Mouse (Mus musculus) erythroblast, embryonic 14.5 days (primary cell): ENCODE results near the gene Npas1. TPM values are rescaled to one million over a fixed set of nuclear protein-coding genes. Genes with fewer than 3 reads are reported as not detected.

Source experiments
- H3K27me3 ChIP-seq: 2 replicates; pipeline ENCODE4 v1.6.1; 2012; ENCODE audit warnings: inconsistent platforms; ENCODE audit not compliant: control insufficient read depth
- H3K36me3 ChIP-seq: 2 replicates; pipeline ENCODE4 v1.6.1; 2012; ENCODE audit warnings: mild to moderate bottlenecking, inconsistent platforms; ENCODE audit not compliant: control insufficient read depth
- H3K4me1 ChIP-seq: 2 replicates; pipeline ENCODE4 v1.6.1; 2012; ENCODE audit warnings: inconsistent platforms; ENCODE audit not compliant: control insufficient read depth
- H3K4me3 ChIP-seq: replicated peaks from 2 replicates; pipeline ENCODE3; 2012; ENCODE audit warnings: moderate library complexity, mild to moderate bottlenecking, inconsistent platforms
- H3K9me3 ChIP-seq: 2 replicates; pipeline ENCODE4 v1.6.1; 2012; ENCODE audit warnings: low read length, inconsistent platforms, mixed read lengths; ENCODE audit not compliant: control insufficient read depth
- GATA1 ChIP-seq: IDR thresholded peaks from 2 replicates; pipeline ENCODE4 v1.6.1; 2012; ENCODE audit warnings: low read length, inconsistent platforms, mixed read lengths
- TAL1 ChIP-seq: IDR thresholded peaks from 3 replicates; pipeline ENCODE4 v1.6.1; 2012; ENCODE audit warnings: low read length, inconsistent platforms, mixed read lengths
- polyA plus RNA-seq: library from polyadenylated mRNA; stranded (reverse); fragments of >175 nt; gene quantifications from 2 replicates; pipeline ENCODE4 v1.2.3, GENCODE M21; 2012

The Npas1 gene
- polyA plus RNA-seq, 1 experiment, result not detected

DNA sequence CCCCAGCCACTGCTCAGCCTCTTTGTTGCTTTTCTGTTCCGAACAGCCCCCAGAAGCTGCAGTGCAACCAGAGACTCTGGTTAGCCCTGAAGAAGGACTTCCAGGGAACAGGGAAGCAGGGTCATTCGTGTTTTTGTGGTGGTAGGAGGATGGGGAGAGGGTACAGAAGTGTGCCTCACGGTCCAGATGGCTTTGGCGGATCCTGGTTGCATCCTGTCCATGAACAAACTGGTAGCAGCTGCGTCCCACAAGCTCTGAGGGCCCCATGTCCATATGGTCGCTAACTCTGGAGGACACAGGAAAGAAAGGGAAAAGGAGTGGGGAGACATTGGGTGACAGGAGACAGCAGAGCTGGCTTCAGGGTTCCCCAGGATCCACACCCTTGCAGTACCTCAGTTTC lies 16.4 kb downstream of the Npas1 start:
- peaks cover 32% of the 10 kb centered on the region for H3K27me3 ChIP-seq
- TF ChIP-seq TAL1 (no peak), GATA1 (no peak)
- H3K4me3 ChIP-seq, result no peak overlapping the region
- peaks cover 2% of the 10 kb centered on the region; the same call in 1 of the 2 replicates for H3K4me1 ChIP-seq
- no peaks in the 10 kb centered on the region for H3K9me3 ChIP-seq
- no peaks in the 10 kb centered on the region; the same call in 1 of the 2 replicates for H3K36me3 ChIP-seq

DNA sequence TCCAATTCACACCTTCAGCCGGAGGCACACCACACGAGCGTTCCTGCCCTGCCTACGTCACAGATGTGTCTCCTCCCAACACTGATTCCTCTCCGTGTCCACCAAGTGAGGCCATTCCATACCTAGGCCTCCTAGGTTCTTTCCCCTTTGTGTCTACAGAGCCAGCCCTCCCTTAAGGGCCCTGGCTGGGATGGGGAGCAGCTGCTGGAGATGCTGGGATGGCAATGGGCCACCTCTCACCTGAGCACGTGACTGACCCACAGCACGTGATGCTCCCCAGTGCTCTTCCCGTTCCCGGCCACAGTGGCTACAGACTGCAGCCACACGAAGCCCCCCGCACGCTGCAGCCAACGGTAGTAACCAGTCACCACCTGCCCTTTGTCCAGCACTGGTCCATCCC lies 17.0 kb downstream of the Npas1 start:
- peaks cover 32% of the 10 kb centered on the region for H3K27me3 ChIP-seq
- peaks cover 2% of the 10 kb centered on the region; the same call in 1 of the 2 replicates for H3K4me1 ChIP-seq
- H3K9me3 ChIP-seq, result no peaks in the 10 kb centered on the region
- H3K36me3 ChIP-seq, result peaks cover 6% of the 10 kb centered on the region
- TF ChIP-seq TAL1 (no peak), GATA1 (no peak)
- H3K4me3 ChIP-seq, result no peak overlapping the region

DNA sequence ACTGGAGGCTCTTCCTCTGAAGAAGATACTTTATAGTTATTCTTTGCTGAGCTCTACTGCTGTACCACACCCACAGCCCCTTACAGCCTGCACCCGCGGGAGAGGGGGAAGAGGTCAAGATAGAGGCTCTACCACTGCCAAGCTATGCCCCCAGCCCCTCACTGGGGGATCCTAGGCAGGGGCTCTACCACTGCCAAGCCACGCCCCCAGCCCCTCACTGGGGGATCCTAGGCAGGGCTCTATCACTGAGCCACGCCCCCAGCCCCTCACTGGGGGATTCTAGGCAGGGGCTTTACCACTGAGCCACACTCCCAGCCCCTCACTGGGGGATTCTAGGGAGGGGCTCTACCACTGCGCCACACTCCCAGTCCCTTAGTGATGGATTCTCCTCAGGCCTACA lies 21.2 kb downstream of the Npas1 start:
- Histone ChIP-seq H3K9me3 (no peaks in the 10 kb centered on the region), H3K4me1 (peaks cover 31% of the 10 kb centered on the region), H3K27me3 (peaks cover 9% of the 10 kb centered on the region), H3K4me3 (no peak overlapping the region), H3K36me3 (peaks cover 11% of the 10 kb centered on the region)
- TF ChIP-seq TAL1, result no peak
- no peak for TF ChIP-seq GATA1

DNA sequence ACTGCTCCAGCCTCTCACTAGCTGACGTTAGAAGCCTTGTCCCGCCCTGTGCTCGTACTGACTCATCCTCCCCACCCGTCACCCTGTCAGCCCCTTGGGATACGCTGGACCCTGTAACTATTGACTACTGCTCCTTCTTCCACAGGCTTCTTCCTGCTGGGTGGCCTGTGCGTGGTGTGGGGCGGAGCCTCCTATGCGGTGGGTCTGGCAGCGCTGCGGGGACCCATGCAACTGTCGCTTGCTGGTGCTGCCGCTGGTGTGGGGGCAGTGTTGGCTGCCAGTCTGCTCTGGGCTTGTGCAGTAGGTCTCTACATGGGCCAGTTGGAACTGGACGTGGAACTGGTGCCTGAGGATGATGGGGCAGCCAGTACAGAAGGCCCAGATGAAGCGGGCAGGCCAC lies 22.5 kb downstream of the Npas1 start:
- TF ChIP-seq TAL1, result no peak
- no peak for TF ChIP-seq GATA1
- H3K9me3 ChIP-seq, result no peaks in the 10 kb centered on the region
- no peak overlapping the region for H3K4me3 ChIP-seq
- peaks cover 31% of the 10 kb centered on the region for H3K4me1 ChIP-seq
- H3K27me3 ChIP-seq, result no peaks in the 10 kb centered on the region
- H3K36me3 ChIP-seq, result peaks cover 11% of the 10 kb centered on the region

DNA sequence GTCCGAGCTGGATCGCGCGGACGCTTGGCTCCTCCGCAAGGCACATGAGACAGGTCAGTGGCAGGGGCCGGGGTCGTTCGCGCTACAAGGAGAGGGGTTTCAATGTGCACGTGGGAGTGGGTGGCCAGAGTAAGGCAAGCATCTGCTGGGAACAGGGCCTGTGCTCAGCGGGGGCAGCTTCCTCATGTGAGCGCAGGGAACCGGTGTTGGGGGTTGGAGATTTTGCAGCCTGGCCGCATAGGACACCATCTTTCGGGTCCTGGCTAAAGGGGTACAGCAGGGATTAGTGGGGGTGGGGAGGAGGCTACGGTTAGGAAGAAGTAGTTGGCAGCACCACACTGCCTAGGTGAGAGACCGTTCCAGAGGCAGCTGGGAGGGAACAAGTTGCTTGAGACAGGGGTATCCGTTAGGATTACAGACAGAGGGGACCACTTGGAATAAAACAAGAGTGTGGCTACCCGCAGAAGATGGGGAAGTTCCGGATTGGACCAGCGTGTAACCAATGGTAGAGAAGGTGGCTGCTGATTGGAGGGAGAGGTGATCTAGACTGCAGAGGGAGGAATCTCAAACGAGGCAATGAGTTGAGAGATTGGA lies 24.3 kb downstream of the Npas1 start:
- no peaks in the 10 kb centered on the region for H3K27me3 ChIP-seq
- peaks cover 11% of the 10 kb centered on the region for H3K36me3 ChIP-seq
- TF ChIP-seq GATA1 (no peak), TAL1 (no peak)
- H3K4me3 ChIP-seq, result peak overlapping the region; percentile 76
- no peaks in the 10 kb centered on the region for H3K9me3 ChIP-seq
- H3K4me1 ChIP-seq, result peaks cover 31% of the 10 kb centered on the region

DNA sequence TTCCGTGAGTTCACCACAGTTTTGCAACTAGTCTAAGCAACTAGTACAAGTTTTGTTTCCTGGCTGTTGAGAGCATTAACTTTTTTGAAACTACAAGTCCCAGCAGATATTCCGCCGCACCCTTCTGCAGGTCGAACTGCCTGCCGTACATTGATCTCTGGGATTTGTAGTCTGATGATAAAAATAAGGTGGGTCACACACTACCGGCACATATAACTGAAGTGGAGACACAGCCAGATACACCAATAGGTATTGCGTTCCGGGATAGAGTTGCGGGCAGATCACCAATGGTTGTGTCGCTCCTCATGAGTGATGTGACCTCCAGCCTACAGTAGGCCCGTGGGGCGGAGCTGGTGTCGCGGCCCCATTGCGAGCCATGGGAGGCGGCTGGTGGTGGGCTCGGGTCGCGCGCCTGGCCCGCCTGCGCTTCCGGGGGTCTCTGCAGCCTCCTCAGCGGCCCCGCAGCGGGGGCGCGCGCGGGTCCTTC lies 24.9 kb downstream of the Npas1 start, which contains the start of gene Tmem160:
Gene Tmem160 (plus strand): TSS at position 193 of the 487 bp plus-strand sequence.
- no peaks in the 10 kb centered on the region for H3K27me3 ChIP-seq
- TF ChIP-seq GATA1, result no peak
- TF ChIP-seq TAL1, result no peak
- peaks cover 11% of the 10 kb centered on the region for H3K36me3 ChIP-seq

DNA sequence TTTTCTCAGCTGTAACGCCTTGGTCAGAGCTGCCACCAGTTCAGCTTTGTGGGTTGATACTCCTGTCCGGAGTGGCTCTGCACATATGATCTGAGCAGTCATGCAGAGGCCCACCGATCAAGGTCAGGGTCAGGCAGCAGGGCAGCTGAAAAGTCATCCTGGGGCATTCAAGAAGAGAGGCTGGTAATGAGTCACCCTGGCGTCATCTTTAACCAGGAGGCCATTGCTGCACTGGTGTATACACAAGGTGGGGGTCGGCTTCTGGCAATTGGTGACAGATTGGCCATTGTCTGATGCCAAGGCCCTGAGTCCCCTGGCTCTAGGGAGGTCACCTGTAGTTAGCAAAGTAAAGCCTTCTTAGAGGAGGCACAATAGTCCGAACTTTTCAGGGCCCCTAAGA lies 25.9 kb downstream of the Npas1 start:
- no peaks in the 10 kb centered on the region for H3K27me3 ChIP-seq
- TF ChIP-seq GATA1 (no peak), TAL1 (no peak)
- peaks cover 11% of the 10 kb centered on the region for H3K36me3 ChIP-seq
- H3K4me1 ChIP-seq, result peaks cover 31% of the 10 kb centered on the region
- H3K4me3 ChIP-seq, result no peak overlapping the region
- no peaks in the 10 kb centered on the region for H3K9me3 ChIP-seq

More for the DNA sequence above, 24.9 kb downstream of the Npas1 start, which contains the start of gene Tmem160:
- H3K4me3 ChIP-seq, result peak within 1 kb of the TSS; percentile 76
- peaks cover 31% of the 10 kb centered on the region for H3K4me1 ChIP-seq
- H3K9me3 ChIP-seq, result no peaks in the 10 kb centered on the region

DNA sequence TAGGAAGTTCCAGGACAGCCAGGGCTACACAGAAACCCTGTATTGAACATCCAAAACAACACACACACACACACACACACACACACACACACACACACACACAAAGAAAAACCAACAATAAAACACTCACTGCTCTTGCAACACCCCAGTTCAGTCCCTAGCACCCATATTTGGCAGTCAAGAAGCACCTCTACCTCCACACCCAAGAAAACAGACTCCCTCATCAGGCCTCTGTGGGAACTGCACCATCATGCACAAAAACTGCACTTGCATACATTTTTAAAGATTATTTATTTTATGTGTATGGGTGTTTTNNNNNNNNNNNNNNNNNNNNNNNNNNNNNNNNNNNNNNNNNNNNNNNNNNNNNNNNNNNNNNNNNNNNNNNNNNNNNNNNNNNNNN lies 36.3 kb downstream of the Npas1 start:
- TF ChIP-seq GATA1 (no peak), TAL1 (no peak)
- Histone ChIP-seq H3K4me1 (no peaks in the 10 kb centered on the region), H3K36me3 (peaks cover 18% of the 10 kb centered on the region), H3K27me3 (0 out of 2 replicates have a peak, but pooled peaks cover 5% of the 10 kb centered on the region), H3K4me3 (no peak overlapping the region), H3K9me3 (no peaks in the 10 kb centered on the region)

DNA sequence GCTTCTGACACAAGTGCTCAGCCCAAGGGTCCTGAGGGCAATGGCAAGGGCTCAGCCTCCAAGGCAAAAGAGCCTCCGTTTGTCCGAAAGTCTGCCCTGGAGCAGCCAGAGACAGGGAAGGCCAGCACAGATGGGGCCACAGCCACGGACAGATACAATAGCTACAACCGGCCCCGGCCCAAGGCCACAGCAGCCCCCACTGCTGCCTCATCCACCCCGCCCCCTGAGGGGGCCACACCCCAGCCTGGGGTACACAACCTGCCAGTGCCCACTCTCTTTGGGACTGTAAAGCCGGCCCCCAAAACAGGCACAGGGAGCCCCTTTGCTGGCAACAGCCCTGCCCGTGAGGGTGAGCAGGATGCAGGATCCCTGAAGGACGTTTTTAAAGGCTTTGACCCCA lies 42.4 kb downstream of the Npas1 start:
- no peaks in the 10 kb centered on the region for H3K27me3 ChIP-seq
- peaks cover 3% of the 10 kb centered on the region for H3K4me1 ChIP-seq
- no peak for TF ChIP-seq TAL1
- no peak for TF ChIP-seq GATA1
- peaks cover 79% of the 10 kb centered on the region for H3K36me3 ChIP-seq
- H3K4me3 ChIP-seq, result no peak overlapping the region
- H3K9me3 ChIP-seq, result no peaks in the 10 kb centered on the region
